Mouse (Mus musculus): Measurements from ENCODE around the gene Fam171a2. TPM values are rescaled to one million over a fixed set of nuclear protein-coding genes. Genes with fewer than 3 reads are reported as not detected.

The Fam171a2 gene
- not detected for polyA plus RNA-seq (2014; fragmentation: Illumina TruSeq; extraction: RNeasy Lipid Tissue Mini Kit (QIAGEN cat#74804); ENCODE audit: low read depth, low replicate concordance)

DNA sequence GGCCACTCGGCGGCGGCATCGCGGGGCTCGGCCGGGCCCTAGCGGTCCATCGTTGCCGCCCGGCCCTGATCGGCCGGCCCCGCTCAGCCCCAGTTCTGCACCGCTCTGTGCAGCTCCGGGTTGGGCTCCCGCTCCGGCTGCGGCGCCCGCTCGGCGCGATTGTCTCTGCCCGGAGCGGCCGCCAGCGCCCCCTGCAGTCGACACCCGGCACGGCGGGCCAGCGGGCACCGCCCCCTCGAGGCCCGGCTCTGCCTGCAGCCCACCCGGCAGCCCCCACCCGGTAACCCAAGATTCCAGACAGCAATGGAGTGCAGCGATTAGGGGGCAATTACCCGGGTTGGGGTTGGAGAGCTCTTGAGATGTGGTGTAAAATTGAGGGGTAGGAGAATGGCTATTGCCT is at the start of gene Fam171a2:
TSS of gene Fam171a2 (minus strand) at position 186 of the 400 bp plus-strand sequence.

DNA sequence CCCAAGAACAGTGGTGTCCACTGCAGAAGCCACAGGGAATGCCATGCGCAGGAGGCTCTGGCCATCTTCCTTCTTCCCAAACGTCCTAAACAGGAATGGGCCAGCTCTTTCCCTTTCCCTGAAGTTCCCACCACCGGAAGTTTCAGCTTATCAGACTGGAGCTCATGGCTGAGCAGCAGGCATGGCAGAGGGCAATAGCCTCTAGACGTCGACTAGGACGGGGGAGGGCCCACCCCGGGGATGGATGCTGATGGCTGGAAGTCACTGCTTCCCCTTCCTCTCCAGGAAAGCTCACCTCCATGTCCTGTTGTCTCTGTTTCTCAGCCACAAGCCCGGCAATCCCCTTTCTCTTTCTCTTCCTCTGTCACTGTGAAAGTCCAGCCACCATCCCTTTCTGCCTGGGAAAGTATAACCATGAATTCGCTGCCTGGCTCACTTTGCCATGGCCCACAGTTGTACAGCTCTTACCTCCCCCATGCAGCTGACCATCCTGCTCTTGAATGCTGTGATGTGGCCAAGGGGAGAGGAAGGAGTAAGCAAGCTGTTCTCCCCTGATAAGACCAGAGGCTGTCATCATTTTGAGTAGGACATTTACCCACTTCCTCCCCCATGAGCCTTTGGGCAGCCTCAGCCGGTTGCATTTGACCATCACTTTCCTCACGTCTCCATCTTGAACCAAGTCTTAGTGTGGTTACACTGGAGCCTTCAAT is 22.3 kb upstream of the Fam171a2 start, which contains the start of gene Itga2b:
TSS of gene Itga2b (minus strand) at position 475 of the 710 bp plus-strand sequence.

DNA sequence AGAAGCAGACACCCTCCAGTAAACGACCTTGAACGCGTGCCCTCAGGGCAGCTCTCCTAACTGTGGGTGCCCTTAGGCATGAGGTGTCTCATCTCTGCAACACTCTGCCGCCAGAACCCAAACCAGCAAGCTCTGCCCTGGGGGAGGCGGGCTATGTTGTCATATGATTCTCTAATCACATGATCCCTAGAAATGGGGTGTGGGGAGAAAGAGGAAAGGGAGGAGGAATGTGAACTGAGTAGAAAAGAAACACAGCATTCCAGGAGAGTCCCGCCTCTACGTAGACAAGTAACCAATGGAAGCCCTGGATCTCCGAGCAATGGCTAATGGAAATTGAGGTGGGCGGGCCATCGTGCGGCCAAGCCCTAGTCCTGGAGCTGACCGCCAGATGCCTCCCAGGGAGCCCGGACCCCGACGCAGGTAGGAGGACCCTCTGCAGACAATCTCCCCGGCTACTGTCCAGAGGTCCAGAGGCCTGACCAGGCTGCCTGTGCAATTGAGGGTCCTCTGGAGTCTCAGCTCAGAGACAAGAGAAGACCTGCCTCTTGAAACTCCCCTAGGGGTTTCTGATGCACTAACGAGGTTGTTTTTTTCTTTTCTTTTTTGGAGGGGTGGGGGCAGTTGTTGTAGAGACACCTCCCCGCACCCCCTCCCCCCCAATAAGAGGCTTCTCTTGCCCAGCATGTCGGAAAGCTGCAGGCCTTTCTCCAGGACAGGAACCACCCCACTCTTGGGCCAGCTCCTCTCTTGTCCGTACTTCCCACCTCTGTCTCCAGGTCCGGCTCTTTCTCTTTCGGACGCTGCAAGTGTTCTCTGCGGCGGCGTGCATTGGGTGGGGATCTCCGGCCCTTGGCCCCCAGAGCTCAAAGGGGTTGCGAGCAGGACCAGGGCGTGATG is 17.1 kb downstream of the Fam171a2 start, which contains the start of gene Grn:
TSS of gene Grn (plus strand) at position 195 of the 897 bp plus-strand sequence.

DNA sequence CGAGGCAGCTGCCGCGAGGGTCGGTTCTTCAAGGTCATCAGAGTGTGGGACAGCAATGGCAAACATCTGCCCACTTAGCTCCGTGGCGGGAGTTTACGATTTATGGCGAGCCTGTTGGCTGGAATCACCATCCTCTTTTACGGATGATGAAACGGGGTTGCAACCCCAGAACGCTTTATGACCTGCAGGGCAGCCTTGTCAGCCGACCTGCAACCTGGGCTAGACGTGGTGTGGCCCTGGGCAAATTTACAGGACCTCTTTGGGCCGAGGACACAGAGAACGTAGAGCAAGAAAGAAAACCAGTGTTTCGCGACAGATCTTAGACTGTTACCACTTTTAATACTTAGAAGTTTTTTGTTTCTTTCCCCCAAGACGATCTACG is 39.7 kb downstream of the Fam171a2 start, which contains the start of gene Slc25a39:
TSS of gene Slc25a39 (minus strand) at position 113 of the 382 bp plus-strand sequence.

DNA sequence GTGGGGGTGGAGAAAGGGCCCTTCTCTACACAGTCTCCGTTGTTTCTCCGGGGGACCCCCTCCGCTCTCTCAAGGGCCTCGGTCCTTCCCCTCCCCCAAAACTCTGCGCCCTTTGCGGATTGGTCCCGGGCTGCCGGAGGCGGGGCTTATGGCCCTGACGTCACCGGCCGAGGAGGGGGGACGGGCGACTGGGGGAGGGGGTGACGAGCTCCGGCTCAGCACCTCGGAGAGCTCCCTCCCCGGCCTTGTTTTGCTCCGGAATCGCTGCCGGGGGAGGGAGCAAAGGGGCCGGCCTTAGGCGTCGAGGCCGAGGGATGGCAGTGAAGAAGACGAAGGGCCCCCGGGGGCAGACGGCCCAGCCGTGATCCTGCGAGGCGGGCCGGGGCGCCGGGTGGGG is 54.2 kb downstream of the Fam171a2 start, which contains the start of gene Rundc3a:
TSS of gene Rundc3a (plus strand) at position 166 of the 397 bp plus-strand sequence.

Other genes with a start within 250 kb of the Fam171a2 start
- 0.44 TPM for gene Hdac5, start 217.5 kb downstream of the Fam171a2 start, polyA plus RNA-seq (2014; fragmentation: Illumina TruSeq; extraction: RNeasy Lipid Tissue Mini Kit (QIAGEN cat#74804); ENCODE audit: low read depth, low replicate concordance)
- not detected for gene BC030867, start 198.8 kb downstream of the Fam171a2 start, polyA plus RNA-seq (2014; fragmentation: Illumina TruSeq; extraction: RNeasy Lipid Tissue Mini Kit (QIAGEN cat#74804); ENCODE audit: low read depth, low replicate concordance)
- not detected for gene Asb16, start 178.9 kb downstream of the Fam171a2 start, polyA plus RNA-seq (2014; fragmentation: Illumina TruSeq; extraction: RNeasy Lipid Tissue Mini Kit (QIAGEN cat#74804); ENCODE audit: low read depth, low replicate concordance)
- gene Tmub2, start 162.8 kb downstream of the Fam171a2 start, polyA plus RNA-seq (2014; fragmentation: Illumina TruSeq; extraction: RNeasy Lipid Tissue Mini Kit (QIAGEN cat#74804); ENCODE audit: low read depth, low replicate concordance): 7.2 TPM
- 4.4 TPM for gene Atxn7l3, start 151.1 kb downstream of the Fam171a2 start, polyA plus RNA-seq (2014; fragmentation: Illumina TruSeq; extraction: RNeasy Lipid Tissue Mini Kit (QIAGEN cat#74804); ENCODE audit: low read depth, low replicate concordance)
- 31.2 TPM for gene Ubtf, start 127.9 kb downstream of the Fam171a2 start, polyA plus RNA-seq (2014; fragmentation: Illumina TruSeq; extraction: RNeasy Lipid Tissue Mini Kit (QIAGEN cat#74804); ENCODE audit: low read depth, low replicate concordance)
- gene Slc4a1, start 81.5 kb downstream of the Fam171a2 start, polyA plus RNA-seq (2014; fragmentation: Illumina TruSeq; extraction: RNeasy Lipid Tissue Mini Kit (QIAGEN cat#74804); ENCODE audit: low read depth, low replicate concordance): 8.4 TPM
- not detected for gene Rundc3a, start 54.3 kb downstream of the Fam171a2 start, polyA plus RNA-seq (2014; fragmentation: Illumina TruSeq; extraction: RNeasy Lipid Tissue Mini Kit (QIAGEN cat#74804); ENCODE audit: low read depth, low replicate concordance)
- 21.5 TPM for gene Slc25a39, start 39.7 kb downstream of the Fam171a2 start, polyA plus RNA-seq (2014; fragmentation: Illumina TruSeq; extraction: RNeasy Lipid Tissue Mini Kit (QIAGEN cat#74804); ENCODE audit: low read depth, low replicate concordance)
- 8.7 TPM for gene Grn, start 17.4 kb downstream of the Fam171a2 start, polyA plus RNA-seq (2014; fragmentation: Illumina TruSeq; extraction: RNeasy Lipid Tissue Mini Kit (QIAGEN cat#74804); ENCODE audit: low read depth, low replicate concordance)
- not detected for gene Itga2b, start 22.4 kb upstream of the Fam171a2 start, polyA plus RNA-seq (2014; fragmentation: Illumina TruSeq; extraction: RNeasy Lipid Tissue Mini Kit (QIAGEN cat#74804); ENCODE audit: low read depth, low replicate concordance)
- gene Gpatch8, start 108.7 kb upstream of the Fam171a2 start, polyA plus RNA-seq (2014; fragmentation: Illumina TruSeq; extraction: RNeasy Lipid Tissue Mini Kit (QIAGEN cat#74804); ENCODE audit: low read depth, low replicate concordance): 12.1 TPM
- gene Gm11627, start 131.8 kb upstream of the Fam171a2 start, polyA plus RNA-seq (2014; fragmentation: Illumina TruSeq; extraction: RNeasy Lipid Tissue Mini Kit (QIAGEN cat#74804); ENCODE audit: low read depth, low replicate concordance): 1.8 TPM
- gene Fzd2, start 156.7 kb upstream of the Fam171a2 start, polyA plus RNA-seq (2014; fragmentation: Illumina TruSeq; extraction: RNeasy Lipid Tissue Mini Kit (QIAGEN cat#74804); ENCODE audit: low read depth, low replicate concordance): 0.73 TPM
- gene Meioc, start 216.0 kb upstream of the Fam171a2 start, polyA plus RNA-seq (2014; fragmentation: Illumina TruSeq; extraction: RNeasy Lipid Tissue Mini Kit (QIAGEN cat#74804); ENCODE audit: low read depth, low replicate concordance): 0.32 TPM